Mouse (Mus musculus): ENCODE results near the gene Creb3l4. TPM values are rescaled to one million over a fixed set of nuclear protein-coding genes. Genes with fewer than 3 reads are reported as not detected.
"Not testable (repeated sequence)": the region's sequence is repeated elsewhere in the genome, so short reads cannot be mapped to it uniquely, and the experiment has no call there.

Gene Creb3l4
- polyA plus RNA-seq, 1 experiment from 2014 or later: 3.4 TPM

- Histone ChIP-seq H3K36me3 (ENCODE audit: control insufficient read depth, insufficient read depth, low read length) (peaks cover 11% of the 10 kb centered on the region; the same call in 1 of the 2 replicates), H3K4me3 (ENCODE audit: low read depth, low read length) (no peak overlapping the region), H3K4me1 (ENCODE audit: control insufficient read depth, insufficient read depth, low read length) (peaks cover 6% of the 10 kb centered on the region), H3K27ac (ENCODE audit: low read depth, low read length) (no peak overlapping the region), H3K9ac (ENCODE audit: low read length) (no peak overlapping the region), H3K27me3 (ENCODE audit: control insufficient read depth, insufficient read depth, low read length) (no peaks in the 10 kb centered on the region), H3K9me3 (ENCODE audit: control insufficient read depth, low read length) (no peaks in the 10 kb centered on the region), H3K4me2 (ENCODE audit: low read depth) (no peak overlapping the region)
- 94% methylated on average over 19 of the region's 19 CpGs for WGBS
- no peak for DNase-seq (ENCODE audit: low spot score)
- no peak for ATAC-seq (ENCODE audit: insufficient read depth, low FRiP score, low TSS enrichment)
Measured at GRCm38 (mm10) chr3:90256731-90257530, 13.6 kb upstream of the Creb3l4 start.

GRCm38 (mm10) chr3:90255784-90256353 lies 12.6 kb upstream of the Creb3l4 start:
- Histone ChIP-seq H3K9ac (ENCODE audit: low read length) (no peak overlapping the region), H3K4me3 (ENCODE audit: low read depth, low read length) (no peak overlapping the region), H3K4me2 (ENCODE audit: low read depth) (no peak overlapping the region), H3K27ac (ENCODE audit: low read depth, low read length) (no peak overlapping the region), H3K4me1 (ENCODE audit: control insufficient read depth, insufficient read depth, low read length) (peaks cover 6% of the 10 kb centered on the region), H3K9me3 (ENCODE audit: control insufficient read depth, low read length) (no peaks in the 10 kb centered on the region), H3K36me3 (ENCODE audit: control insufficient read depth, insufficient read depth, low read length) (peaks cover 11% of the 10 kb centered on the region), H3K27me3 (ENCODE audit: control insufficient read depth, insufficient read depth, low read length) (no peaks in the 10 kb centered on the region)
- 92% methylated on average over 14 of the region's 14 CpGs for WGBS
- DNase-seq (ENCODE audit: low spot score) (no peak), ATAC-seq (ENCODE audit: insufficient read depth, low FRiP score, low TSS enrichment) (no peak)

- DNase-seq (ENCODE audit: low spot score): no peak
- WGBS: 37% methylated on average over 2 of the region's 2 CpGs
Measured at GRCm38 (mm10) chr3:90255194-90255565, 11.9 kb upstream of the Creb3l4 start.

GRCm38 (mm10) chr3:90254419-90255193 lies 11.3 kb upstream of the Creb3l4 start:
- H3K4me3 ChIP-seq (ENCODE audit: low read depth, low read length): peak overlapping the region; percentile 80
- no peak for DNase-seq (ENCODE audit: low spot score)
- H3K36me3 ChIP-seq (ENCODE audit: control insufficient read depth, insufficient read depth, low read length): peaks cover 8% of the 10 kb centered on the region
- no peaks in the 10 kb centered on the region for H3K9me3 ChIP-seq (ENCODE audit: control insufficient read depth, low read length)
- H3K9ac ChIP-seq (ENCODE audit: low read length): peak overlapping the region; percentile 76
- H3K27ac ChIP-seq (ENCODE audit: low read depth, low read length): peak overlapping the region; percentile 85
- WGBS: under 1% methylated on average over 39 of the region's 41 CpGs
- peak overlapping the region; percentile 49 for H3K4me2 ChIP-seq (ENCODE audit: low read depth)
- peaks cover 6% of the 10 kb centered on the region for H3K4me1 ChIP-seq (ENCODE audit: control insufficient read depth, insufficient read depth, low read length)
- H3K27me3 ChIP-seq (ENCODE audit: control insufficient read depth, insufficient read depth, low read length): no peaks in the 10 kb centered on the region
- ATAC-seq (ENCODE audit: insufficient read depth, low FRiP score, low TSS enrichment): peak; percentile 76

More at GRCm38 (mm10) chr3:90255194-90255565, 11.9 kb upstream of the Creb3l4 start:
- Histone ChIP-seq H3K36me3 (ENCODE audit: control insufficient read depth, insufficient read depth, low read length) (peaks cover 10% of the 10 kb centered on the region), H3K4me2 (ENCODE audit: low read depth) (peak overlapping the region; percentile 49), H3K27ac (ENCODE audit: low read depth, low read length) (no peak overlapping the region), H3K9me3 (ENCODE audit: control insufficient read depth, low read length) (no peaks in the 10 kb centered on the region), H3K4me1 (ENCODE audit: control insufficient read depth, insufficient read depth, low read length) (peaks cover 6% of the 10 kb centered on the region), H3K4me3 (ENCODE audit: low read depth, low read length) (peak overlapping the region; percentile 80), H3K27me3 (ENCODE audit: control insufficient read depth, insufficient read depth, low read length) (no peaks in the 10 kb centered on the region), H3K9ac (ENCODE audit: low read length) (peak overlapping the region; percentile 76)
- no peak for ATAC-seq (ENCODE audit: insufficient read depth, low FRiP score, low TSS enrichment)

GRCm38 (mm10) chr3:90253653-90254418 lies 10.5 kb upstream of the Creb3l4 start, which contains the start of gene Crtc2:
TSS of gene Crtc2 (plus strand) at chr3:90254163.
- H3K4me2 ChIP-seq (ENCODE audit: low read depth): peak within 1 kb of the TSS; percentile 49
- H3K27me3 ChIP-seq (ENCODE audit: control insufficient read depth, insufficient read depth, low read length): no peaks in the 10 kb centered on the region
- peak within 1 kb of the TSS; percentile 80 for H3K4me3 ChIP-seq (ENCODE audit: low read depth, low read length)
- peaks cover 4% of the 10 kb centered on the region; the same call in 1 of the 2 replicates for H3K36me3 ChIP-seq (ENCODE audit: control insufficient read depth, insufficient read depth, low read length)
- peaks cover 7% of the 10 kb centered on the region for H3K4me1 ChIP-seq (ENCODE audit: control insufficient read depth, insufficient read depth, low read length)
- H3K9me3 ChIP-seq (ENCODE audit: control insufficient read depth, low read length): no peaks in the 10 kb centered on the region
- H3K9ac ChIP-seq (ENCODE audit: low read length): peak within 1 kb of the TSS; percentile 76
- WGBS: 2% methylated on average over 40 of the region's 40 CpGs
- DNase-seq (ENCODE audit: low spot score): peak; percentile 96
- peak; percentile 93 for ATAC-seq (ENCODE audit: insufficient read depth, low FRiP score, low TSS enrichment)
- H3K27ac ChIP-seq (ENCODE audit: low read depth, low read length): peak within 1 kb of the TSS; percentile 85

GRCm38 (mm10) chr3:90253174-90253573 lies 9.9 kb upstream of the Creb3l4 start:
- not testable (repeated sequence) for H3K36me3 ChIP-seq (ENCODE audit: control insufficient read depth, insufficient read depth, low read length); H3K9me3 ChIP-seq (ENCODE audit: control insufficient read depth, low read length); ATAC-seq (ENCODE audit: insufficient read depth, low FRiP score, low TSS enrichment); DNase-seq (ENCODE audit: low spot score); H3K4me2 ChIP-seq (ENCODE audit: low read depth); H3K4me3 ChIP-seq (ENCODE audit: low read depth, low read length); H3K27me3 ChIP-seq (ENCODE audit: control insufficient read depth, insufficient read depth, low read length); H3K27ac ChIP-seq (ENCODE audit: low read depth, low read length); H3K4me1 ChIP-seq (ENCODE audit: control insufficient read depth, insufficient read depth, low read length); H3K9ac ChIP-seq (ENCODE audit: low read length)
- 82% methylated on average over 1 of the region's 1 CpGs for WGBS

GRCm38 (mm10) chr3:90252659-90253058 lies 9.3 kb upstream of the Creb3l4 start:
- not testable (repeated sequence) for H3K4me3 ChIP-seq (ENCODE audit: low read depth, low read length); DNase-seq (ENCODE audit: low spot score); H3K36me3 ChIP-seq (ENCODE audit: control insufficient read depth, insufficient read depth, low read length); H3K27me3 ChIP-seq (ENCODE audit: control insufficient read depth, insufficient read depth, low read length); H3K4me1 ChIP-seq (ENCODE audit: control insufficient read depth, insufficient read depth, low read length); ATAC-seq (ENCODE audit: insufficient read depth, low FRiP score, low TSS enrichment); H3K4me2 ChIP-seq (ENCODE audit: low read depth); H3K9ac ChIP-seq (ENCODE audit: low read length); H3K27ac ChIP-seq (ENCODE audit: low read depth, low read length); H3K9me3 ChIP-seq (ENCODE audit: control insufficient read depth, low read length)
- 96% methylated on average over 2 of the region's 2 CpGs for WGBS

GRCm38 (mm10) chr3:90251731-90252226 lies 8.5 kb upstream of the Creb3l4 start:
- H3K27me3 ChIP-seq (ENCODE audit: control insufficient read depth, insufficient read depth, low read length); H3K4me2 ChIP-seq (ENCODE audit: low read depth); H3K27ac ChIP-seq (ENCODE audit: low read depth, low read length); H3K36me3 ChIP-seq (ENCODE audit: control insufficient read depth, insufficient read depth, low read length); H3K9me3 ChIP-seq (ENCODE audit: control insufficient read depth, low read length); DNase-seq (ENCODE audit: low spot score); ATAC-seq (ENCODE audit: insufficient read depth, low FRiP score, low TSS enrichment); H3K4me3 ChIP-seq (ENCODE audit: low read depth, low read length); H3K9ac ChIP-seq (ENCODE audit: low read length): not testable (repeated sequence)
- WGBS: 91% methylated on average over 8 of the region's 12 CpGs
- H3K4me1 ChIP-seq (ENCODE audit: control insufficient read depth, insufficient read depth, low read length): peaks cover 12% of the 10 kb centered on the region
